Mouse (Mus musculus): Measurements from ENCODE around the gene Usp51.
"Not testable (repeated sequence)": the region's sequence is repeated elsewhere in the genome, so short reads cannot be mapped to it uniquely, and the experiment has no call there.

Gene Usp51

GRCm38 (mm10) chrX:153006387-153006841, at the start of gene Usp51:
TSS of gene Usp51 (plus strand) at chrX:153006469.
- peak; percentile 4 for DNase-seq (ENCODE audit: low read depth, low spot score)

GRCm38 (mm10) chrX:152969606-152970005, 36.7 kb upstream of the Usp51 start:
- DNase-seq (ENCODE audit: low read depth, low spot score): no peak

GRCm38 (mm10) chrX:152973476-152974203, 32.6 kb upstream of the Usp51 start:
- not testable (repeated sequence) for DNase-seq (ENCODE audit: low read depth, low spot score)

- peak; percentile 2 for DNase-seq (ENCODE audit: low read depth, low spot score)
Observed at GRCm38 (mm10) chrX:152974204-152974661, 32.0 kb upstream of the Usp51 start.

GRCm38 (mm10) chrX:152976538-152976937, 29.7 kb upstream of the Usp51 start:
- DNase-seq (ENCODE audit: low read depth, low spot score): no peak

- DNase-seq (ENCODE audit: low read depth, low spot score): no peak
Observed at GRCm38 (mm10) chrX:152985009-152985408, 21.3 kb upstream of the Usp51 start.

GRCm38 (mm10) chrX:152989852-152990251, 16.4 kb upstream of the Usp51 start:
- not testable (repeated sequence) for DNase-seq (ENCODE audit: low read depth, low spot score)

GRCm38 (mm10) chrX:152996105-152996504, 10.2 kb upstream of the Usp51 start:
- not testable (repeated sequence) for DNase-seq (ENCODE audit: low read depth, low spot score)

GRCm38 (mm10) chrX:153007021-153007684, 884 bp downstream of the Usp51 start:
- DNase-seq (ENCODE audit: low read depth, low spot score): peak; percentile 18

- DNase-seq (ENCODE audit: low read depth, low spot score): no peak
Observed at GRCm38 (mm10) chrX:153007685-153008047, 1.4 kb downstream of the Usp51 start.

GRCm38 (mm10) chrX:153025255-153025654, 19.0 kb downstream of the Usp51 start:
- not testable (repeated sequence) for DNase-seq (ENCODE audit: low read depth, low spot score)

- DNase-seq (ENCODE audit: low read depth, low spot score): not testable (repeated sequence)
Observed at GRCm38 (mm10) chrX:153025709-153026108, 19.4 kb downstream of the Usp51 start.

- DNase-seq (ENCODE audit: low read depth, low spot score): not testable (repeated sequence)
Observed at GRCm38 (mm10) chrX:153031547-153031946, 25.3 kb downstream of the Usp51 start.

GRCm38 (mm10) chrX:153037087-153037971, 31.1 kb downstream of the Usp51 start, which contains the start of gene Mageh1:
TSS of gene Mageh1 (minus strand) at chrX:153037575.
- peak; percentile 40 for DNase-seq (ENCODE audit: low read depth, low spot score)

GRCm38 (mm10) chrX:153037972-153038744, 31.9 kb downstream of the Usp51 start:
- not testable (repeated sequence) for DNase-seq (ENCODE audit: low read depth, low spot score)
